Mouse (Mus musculus): ENCODE measurements around the gene Opcml. TPM values are rescaled to one million over a fixed set of nuclear protein-coding genes. Genes with fewer than 3 reads are reported as not detected.

Gene Opcml
- polyA plus RNA-seq, 1 experiment: 0.02 TPM

GRCm38 (mm10) chr9:28013192-28013591, 222.6 kb downstream of the Opcml start:
- no peak overlapping the region for H3K27ac ChIP-seq (ENCODE audit: insufficient read depth, low read length)
- no peak for TF ChIP-seq POLR2A (IDR thresholded peaks at IDR 0.05; ENCODE audit: low read depth, low read length)
- no peak for TF ChIP-seq CTCF (IDR thresholded peaks at IDR 0.05; ENCODE audit: extremely low read depth, insufficient read depth, insufficient read length, insufficient replicate concordance)
- H3K27me3 ChIP-seq (ENCODE audit: control insufficient read depth, insufficient read depth, low read length): no peaks in the 10 kb centered on the region
- H3K4me3 ChIP-seq (ENCODE audit: extremely low read depth, insufficient read depth, insufficient read length): no peak overlapping the region
- WGBS: 69% methylated on average over 3 of the region's 3 CpGs
- no peaks in the 10 kb centered on the region for H3K4me1 ChIP-seq (ENCODE audit: control insufficient read depth, insufficient read depth, insufficient read length)
- H3K36me3 ChIP-seq (ENCODE audit: control insufficient read depth, insufficient read depth, low read length): no peaks in the 10 kb centered on the region
- DNase-seq (ENCODE audit: low read depth in 1 of 2, low spot score in 2 of 2): no peak

- TF ChIP-seq CTCF (IDR thresholded peaks at IDR 0.05; ENCODE audit: extremely low read depth, insufficient read depth, insufficient read length, insufficient replicate concordance): no peak
- TF ChIP-seq POLR2A (IDR thresholded peaks at IDR 0.05; ENCODE audit: low read depth, low read length): no peak
- Histone ChIP-seq H3K4me3 (ENCODE audit: extremely low read depth, insufficient read depth, insufficient read length) (no peak overlapping the region), H3K27me3 (ENCODE audit: control insufficient read depth, insufficient read depth, low read length) (no peaks in the 10 kb centered on the region), H3K27ac (ENCODE audit: insufficient read depth, low read length) (no peak overlapping the region), H3K4me1 (ENCODE audit: control insufficient read depth, insufficient read depth, insufficient read length) (no peaks in the 10 kb centered on the region), H3K36me3 (ENCODE audit: control insufficient read depth, insufficient read depth, low read length) (no peaks in the 10 kb centered on the region)
- DNase-seq (ENCODE audit: low read depth in 1 of 2, low spot score in 2 of 2): no peak
- WGBS: 84% methylated on average over 5 of the region's 5 CpGs
These were observed 237.6 kb downstream of the Opcml start for GRCm38 (mm10) chr9:28028156-28028555.

GRCm38 (mm10) chr9:28028788-28029393, 238.3 kb downstream of the Opcml start:
- TF ChIP-seq POLR2A (IDR thresholded peaks at IDR 0.05; ENCODE audit: low read depth, low read length) (no peak), CTCF (IDR thresholded peaks at IDR 0.05; ENCODE audit: extremely low read depth, insufficient read depth, insufficient read length, insufficient replicate concordance) (no peak)
- H3K27ac ChIP-seq (ENCODE audit: insufficient read depth, low read length): no peak overlapping the region
- H3K27me3 ChIP-seq (ENCODE audit: control insufficient read depth, insufficient read depth, low read length): no peaks in the 10 kb centered on the region
- no peak for DNase-seq (ENCODE audit: low read depth in 1 of 2, low spot score in 2 of 2)
- no peak overlapping the region for H3K4me3 ChIP-seq (ENCODE audit: extremely low read depth, insufficient read depth, insufficient read length)
- H3K36me3 ChIP-seq (ENCODE audit: control insufficient read depth, insufficient read depth, low read length): no peaks in the 10 kb centered on the region
- 81% methylated on average over 7 of the region's 7 CpGs for WGBS
- H3K4me1 ChIP-seq (ENCODE audit: control insufficient read depth, insufficient read depth, insufficient read length): no peaks in the 10 kb centered on the region

- H3K27me3 ChIP-seq (ENCODE audit: control insufficient read depth, insufficient read depth, low read length): no peaks in the 10 kb centered on the region
- H3K4me1 ChIP-seq (ENCODE audit: control insufficient read depth, insufficient read depth, insufficient read length): no peaks in the 10 kb centered on the region; the same call in 1 of the 2 replicates
- no peak overlapping the region for H3K27ac ChIP-seq (ENCODE audit: insufficient read depth, low read length)
- TF ChIP-seq POLR2A (IDR thresholded peaks at IDR 0.05; ENCODE audit: low read depth, low read length) (no peak), CTCF (IDR thresholded peaks at IDR 0.05; ENCODE audit: extremely low read depth, insufficient read depth, insufficient read length, insufficient replicate concordance) (no peak)
- DNase-seq (ENCODE audit: low read depth in 1 of 2, low spot score in 2 of 2): no peak
- H3K4me3 ChIP-seq (ENCODE audit: extremely low read depth, insufficient read depth, insufficient read length): no peak overlapping the region
- no peaks in the 10 kb centered on the region for H3K36me3 ChIP-seq (ENCODE audit: control insufficient read depth, insufficient read depth, low read length)
- WGBS: 91% methylated on average over 2 of the region's 2 CpGs
These were observed 258.6 kb downstream of the Opcml start for GRCm38 (mm10) chr9:28049157-28049556.

GRCm38 (mm10) chr9:28057171-28057845, 266.7 kb downstream of the Opcml start:
- Histone ChIP-seq H3K27ac (ENCODE audit: insufficient read depth, low read length) (no peak overlapping the region), H3K4me1 (ENCODE audit: control insufficient read depth, insufficient read depth, insufficient read length) (no peaks in the 10 kb centered on the region), H3K27me3 (ENCODE audit: control insufficient read depth, insufficient read depth, low read length) (no peaks in the 10 kb centered on the region), H3K4me3 (ENCODE audit: extremely low read depth, insufficient read depth, insufficient read length) (no peak overlapping the region), H3K36me3 (ENCODE audit: control insufficient read depth, insufficient read depth, low read length) (no peaks in the 10 kb centered on the region)
- no peak for TF ChIP-seq POLR2A (IDR thresholded peaks at IDR 0.05; ENCODE audit: low read depth, low read length)
- TF ChIP-seq CTCF (IDR thresholded peaks at IDR 0.05; ENCODE audit: extremely low read depth, insufficient read depth, insufficient read length, insufficient replicate concordance): no peak
- DNase-seq (ENCODE audit: low read depth in 1 of 2, low spot score in 2 of 2): no peak
- WGBS: 65% methylated on average over 2 of the region's 2 CpGs

- Histone ChIP-seq H3K36me3 (ENCODE audit: control insufficient read depth, insufficient read depth, low read length) (no peaks in the 10 kb centered on the region), H3K4me1 (ENCODE audit: control insufficient read depth, insufficient read depth, insufficient read length) (no peaks in the 10 kb centered on the region), H3K27ac (ENCODE audit: insufficient read depth, low read length) (no peak overlapping the region), H3K4me3 (ENCODE audit: extremely low read depth, insufficient read depth, insufficient read length) (no peak overlapping the region), H3K27me3 (ENCODE audit: control insufficient read depth, insufficient read depth, low read length) (no peaks in the 10 kb centered on the region)
- DNase-seq (ENCODE audit: low read depth in 1 of 2, low spot score in 2 of 2): no peak
- no peak for TF ChIP-seq CTCF (IDR thresholded peaks at IDR 0.05; ENCODE audit: extremely low read depth, insufficient read depth, insufficient read length, insufficient replicate concordance)
- no peak for TF ChIP-seq POLR2A (IDR thresholded peaks at IDR 0.05; ENCODE audit: low read depth, low read length)
These were observed 274.6 kb downstream of the Opcml start for GRCm38 (mm10) chr9:28065126-28065525.

- no peak overlapping the region for H3K27ac ChIP-seq (ENCODE audit: insufficient read depth, low read length)
- no peak for TF ChIP-seq POLR2A (IDR thresholded peaks at IDR 0.05; ENCODE audit: low read depth, low read length)
- no peak for TF ChIP-seq CTCF (IDR thresholded peaks at IDR 0.05; ENCODE audit: extremely low read depth, insufficient read depth, insufficient read length, insufficient replicate concordance)
- no peaks in the 10 kb centered on the region for H3K36me3 ChIP-seq (ENCODE audit: control insufficient read depth, insufficient read depth, low read length)
- H3K27me3 ChIP-seq (ENCODE audit: control insufficient read depth, insufficient read depth, low read length): no peaks in the 10 kb centered on the region
- 76% methylated on average over 4 of the region's 4 CpGs for WGBS
- no peak overlapping the region for H3K4me3 ChIP-seq (ENCODE audit: extremely low read depth, insufficient read depth, insufficient read length)
- no peak for DNase-seq (ENCODE audit: low read depth in 1 of 2, low spot score in 2 of 2)
- H3K4me1 ChIP-seq (ENCODE audit: control insufficient read depth, insufficient read depth, insufficient read length): no peaks in the 10 kb centered on the region
These were observed 290.1 kb downstream of the Opcml start for GRCm38 (mm10) chr9:28080694-28081093.

Measured in spleen, adult 2 months (tissue).